In genomic region chr19:29891981-29892380, GRCm38 (mm10) we compare ENCODE assay signal across 29 mouse cellular contexts. TPM values are rescaled to one million over a fixed set of nuclear protein-coding genes. Genes with fewer than 3 reads are reported as not detected.
DNase-seq lines count a peak whose midpoint lies in the region; ATAC-seq and TF ChIP-seq lines count a peak whose summit lies in the region.
"Had no signal": no experiment of that assay in that cellular context is flagged by ENCODE, and none has a peak within 500 bp of the region (broad histone marks: within the 10 kb centered on the region; RNA-seq: fewer than 3 reads in every experiment).

No protein-coding gene starts in this region.

- peak overlapping the region; percentile 45 for H3K27ac ChIP-seq in stomach, postnatal 0 days (replicated peaks)
- no peak overlapping the region for H3K27ac ChIP-seq in hindbrain, embryonic 14.5 days
- H3K27ac ChIP-seq: hindbrain, postnatal 0 days; intestine, embryonic 15.5 days; liver, embryonic 12.5 days; neural tube, embryonic 12.5 days had no signal

- DNase-seq in gastrocnemius, adult 18-20 months (ENCODE audit: low spot score): peak; percentile 50
- DNase-seq in gastrocnemius, postnatal 4 days (ENCODE audit: low spot score in 2 of 2): no peak
- peak; percentile 39 to 44 for DNase-seq in heart, adult 9 months (ENCODE audit: low spot score in 2 of 2)
- DNase-seq in heart, adult 8-10 months (ENCODE audit: low spot score): no peak
- DNase-seq in heart, postnatal 25 days (ENCODE audit: low spot score): peak; percentile 26
- no peak for DNase-seq in stomach, postnatal 0 days (ENCODE audit: low spot score)
- DNase-seq in hindbrain, embryonic 14.5 days (ENCODE audit: low spot score): no peak
- no peak for DNase-seq in adrenal gland, adult 18-20 months (ENCODE audit: low spot score in 2 of 2)
- DNase-seq: adrenal gland, postnatal 10 days; cerebellum, adult 11 months; cerebellum, postnatal 10 days; kidney, adult 2 months; layer of hippocampus, postnatal 36 days; left cerebral cortex, postnatal 4 days; liver, postnatal 0 days; lung, postnatal 36 days; right cerebral cortex, adult 18-20 months; right cerebral cortex, postnatal 4 days; thymus, postnatal 14 days had no signal

- intact Hi-C loops in heart, postnatal 25 days (cut with DNase I): no loop called here

- no peak overlapping the region for H3K4me2 ChIP-seq in stomach, postnatal 0 days (replicated peaks; ENCODE audit: low read depth)
- no peak overlapping the region for H3K4me2 ChIP-seq in hindbrain, embryonic 14.5 days (replicated peaks)
- H3K4me2 ChIP-seq: intestine, embryonic 15.5 days; liver, embryonic 12.5 days; midbrain, embryonic 11.5 days; neural tube, embryonic 12.5 days had no signal

- no peaks in the 10 kb centered on the region for H3K27me3 ChIP-seq in stomach, postnatal 0 days (ENCODE audit: control insufficient read depth, insufficient read depth, low read length)
- no peaks in the 10 kb centered on the region for H3K27me3 ChIP-seq in hindbrain, embryonic 14.5 days (ENCODE audit: control insufficient read depth, insufficient read depth, low read length)
- H3K27me3 ChIP-seq: CH12.LX; intestine, embryonic 15.5 days; liver, embryonic 12.5 days; neural tube, embryonic 12.5 days had no signal

- H3K4me3 ChIP-seq in stomach, postnatal 0 days (ENCODE audit: low read depth, low read length): no peak overlapping the region
- no peak overlapping the region for H3K4me3 ChIP-seq in hindbrain, embryonic 14.5 days (replicated peaks; ENCODE audit: low read length)
- H3K4me3 ChIP-seq: erythroblast, embryonic 14.5 days; intestine, embryonic 15.5 days; liver, embryonic 12.5 days; neural tube, embryonic 12.5 days had no signal

- TF ChIP-seq CTCF in stomach, postnatal 0 days (IDR thresholded peaks at IDR 0.05; ENCODE audit: low read depth): no peak

- H3K36me3 ChIP-seq in stomach, postnatal 0 days (ENCODE audit: control insufficient read depth, insufficient read depth, low read length): no peaks in the 10 kb centered on the region
- H3K36me3 ChIP-seq in hindbrain, embryonic 14.5 days (replicated peaks; ENCODE audit: control insufficient read depth, insufficient read depth): no peaks in the 10 kb centered on the region
- H3K36me3 ChIP-seq: intestine, embryonic 15.5 days; liver, embryonic 12.5 days; neural tube, embryonic 12.5 days had no signal

- WGBS in stomach, postnatal 0 days: 50% methylated on average over 4 of the region's 4 CpGs
- WGBS in hindbrain, embryonic 14.5 days: 86% methylated on average over 4 of the region's 4 CpGs

- no peaks in the 10 kb centered on the region for H3K9me3 ChIP-seq in stomach, postnatal 0 days (ENCODE audit: control insufficient read depth, low read length)
- H3K9me3 ChIP-seq in hindbrain, embryonic 14.5 days (ENCODE audit: control insufficient read depth, low read length): no peaks in the 10 kb centered on the region
- H3K9me3 ChIP-seq: intestine, embryonic 15.5 days; liver, embryonic 12.5 days; neural tube, embryonic 12.5 days had no signal

- H3K4me1 ChIP-seq in stomach, postnatal 0 days (replicated peaks; ENCODE audit: control insufficient read depth, insufficient read depth): no peaks in the 10 kb centered on the region
- no peaks in the 10 kb centered on the region for H3K4me1 ChIP-seq in hindbrain, embryonic 14.5 days (replicated peaks; ENCODE audit: control insufficient read depth, insufficient read depth, low read length)
- H3K4me1 ChIP-seq: intestine, embryonic 15.5 days; liver, embryonic 12.5 days; neural tube, embryonic 12.5 days had no signal

- no peak for ATAC-seq in stomach, postnatal 0 days (ENCODE audit: low FRiP score, low TSS enrichment)
- ATAC-seq in hindbrain, embryonic 14.5 days (ENCODE audit: low FRiP score): no peak
- ATAC-seq: forebrain, embryonic 16.5 days; hindbrain, postnatal 0 days; intestine, embryonic 15.5 days; liver, embryonic 12.5 days; liver, postnatal 0 days; midbrain, embryonic 16.5 days had no signal

- TF ChIP-seq EP300 in stomach, postnatal 0 days (optimal IDR thresholded peaks at IDR 0.05): no peak

- no peak overlapping the region for H3K9ac ChIP-seq in stomach, postnatal 0 days (ENCODE audit: low read length)
- no peak overlapping the region for H3K9ac ChIP-seq in hindbrain, embryonic 14.5 days
- H3K9ac ChIP-seq: intestine, embryonic 15.5 days; liver, embryonic 12.5 days; liver, postnatal 0 days; neural tube, embryonic 12.5 days had no signal

RNA-seq across cellular contexts. Expression of gene Il33, which starts 32.9 kb away (rescaled TPM):
- total RNA-seq in gastrocnemius, adult 18-20 months (2021): 1 to 10 TPM; 3.8 to 8.0 TPM
- 10 to 100 TPM in 1 of 2 experiments, 1 to 10 TPM in 1; 5.2 to 12.2 TPM for total RNA-seq in gastrocnemius, postnatal 4 days (2021)
- 10 to 100 TPM in 2 of 4 experiments, 1 to 10 TPM in 2; 5.7 to 12.2 (median 9.4) TPM for total RNA-seq in heart, adult 8-10 months (2022)
- 1 to 10 TPM; 3.9 to 6.1 TPM for total RNA-seq in heart, postnatal 25 days (2021)
- 54.4 and 63.6 TPM in 2 replicates for polyA plus RNA-seq in stomach, postnatal 0 days (2015; fragmentation: Nextera tagmentation; extraction: Ambion mirVana)
- polyA plus RNA-seq in hindbrain, embryonic 14.5 days (2014; fragmentation: Nextera tagmentation; extraction: Ambion mirVana): 2.0 and 2.3 TPM in 2 replicates
- total RNA-seq in adrenal gland, adult 18-20 months (2021): 10 to 100 TPM; 15.4 to 15.5 TPM
- total RNA-seq: megakaryocyte, adult 5-6 weeks had no signal
- polyA plus RNA-seq: erythroblast, embryonic 14.5 days had no signal

Comparison
In these comparisons a context has a peak if more than half of its experiments do, and no peak if none do; other contexts are left out.
1. DNase-seq: peak in gastrocnemius, adult 18-20 months (single experiment), heart, adult 9 months (2 of 2) and heart, postnatal 25 days (single experiment); none in gastrocnemius, postnatal 4 days (0 of 2), heart, adult 8-10 months (single experiment), stomach, postnatal 0 days (single experiment), hindbrain, embryonic 14.5 days (single experiment) and adrenal gland, adult 18-20 months (0 of 2).